Mouse (Mus musculus): ENCODE data around the gene Lhx6.

Lhx6 gene

DNA sequence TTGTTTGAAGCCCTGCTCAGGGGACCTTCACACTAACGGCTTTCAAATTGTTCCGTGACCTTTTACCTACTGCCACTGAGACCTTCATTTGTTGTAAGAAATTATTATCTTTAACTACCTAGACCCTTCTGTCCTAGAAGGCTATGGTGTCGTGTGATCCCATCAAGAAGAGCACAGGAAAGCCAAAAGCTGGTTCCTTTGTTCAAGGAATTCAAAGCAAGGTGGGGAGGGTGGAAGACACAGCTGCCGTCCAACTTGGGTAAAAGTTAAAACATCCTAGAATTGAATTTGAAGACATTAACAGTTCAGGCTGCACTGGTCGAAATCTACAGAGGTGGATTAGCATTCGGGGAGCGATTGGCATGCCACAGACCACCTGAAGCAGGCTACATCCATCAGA is 71.2 kb downstream of the Lhx6 start:
- no peak for DNase-seq

DNA sequence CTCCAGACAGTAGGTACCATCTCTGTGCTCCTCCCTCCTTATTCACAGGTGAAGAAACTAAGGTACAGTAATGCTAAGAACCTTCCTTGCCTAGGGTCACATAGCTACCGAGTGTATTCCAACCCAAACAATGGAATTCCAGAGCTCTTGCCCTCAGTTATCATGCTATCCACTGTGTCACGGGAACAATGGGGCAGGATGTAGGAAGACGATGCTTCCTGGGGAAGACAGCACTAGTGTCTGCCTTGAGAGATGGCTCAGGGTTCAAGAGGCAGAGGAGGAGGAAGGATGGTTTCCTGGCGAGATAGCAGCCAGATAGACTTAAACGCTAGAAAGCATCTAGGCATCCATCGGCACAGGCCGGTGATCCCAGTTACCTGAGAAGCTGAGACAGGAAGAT is 72.3 kb downstream of the Lhx6 start:
- no peak for DNase-seq

Data from cerebellum, adult 8-10 months (tissue).